Mouse (Mus musculus): Measurements from ENCODE around the gene Alkbh6. TPM values are rescaled to one million over a fixed set of nuclear protein-coding genes. Genes with fewer than 3 reads are reported as not detected.

Alkbh6 gene
- polyA plus RNA-seq, 1 experiment from 2014 or later = 57.4 TPM

- Histone ChIP-seq H3K4me3 (no peak overlapping the region), H3K4me2 (no peak overlapping the region), H3K4me1 (replicated peaks) (peaks cover 5% of the 10 kb centered on the region; the same call in 1 of the 2 replicates), H3K27ac (no peak overlapping the region), H3K27me3 (no peaks in the 10 kb centered on the region), H3K36me3 (no peaks in the 10 kb centered on the region), H3K9ac (no peak overlapping the region), H3K9me3 (replicated peaks) (no peaks in the 10 kb centered on the region)
- ATAC-seq (replicated peaks; ENCODE audit: insufficient number of reproducible peaks, insufficient read depth, low FRiP score, low read depth) = no peak
- 76% methylated on average over 16 of the region's 16 CpGs for WGBS
Observed at GRCm38 (mm10) chr7:30297266-30297665, 11.3 kb upstream of the Alkbh6 start.

- ATAC-seq (replicated peaks; ENCODE audit: insufficient number of reproducible peaks, insufficient read depth, low FRiP score, low read depth) = no peak
- H3K36me3 ChIP-seq = no peaks in the 10 kb centered on the region; the same call in 1 of the 2 replicates
- WGBS = 39% methylated on average over 3 of the region's 3 CpGs
- H3K4me2 ChIP-seq = no peak overlapping the region
- no peaks in the 10 kb centered on the region for H3K27me3 ChIP-seq
- H3K27ac ChIP-seq = no peak overlapping the region
- H3K4me3 ChIP-seq = no peak overlapping the region
- H3K9ac ChIP-seq = no peak overlapping the region
- H3K4me1 ChIP-seq (replicated peaks) = no peaks in the 10 kb centered on the region
- H3K9me3 ChIP-seq (replicated peaks) = no peaks in the 10 kb centered on the region
Observed at GRCm38 (mm10) chr7:30300914-30301313, 7.6 kb upstream of the Alkbh6 start.

- Histone ChIP-seq H3K4me1 (replicated peaks) (peaks cover 16% of the 10 kb centered on the region), H3K27me3 (no peaks in the 10 kb centered on the region), H3K4me2 (no peak overlapping the region), H3K36me3 (no peaks in the 10 kb centered on the region; the same call in 1 of the 2 replicates), H3K4me3 (no peak overlapping the region), H3K9me3 (replicated peaks) (no peaks in the 10 kb centered on the region), H3K9ac (no peak overlapping the region), H3K27ac (no peak overlapping the region)
- no peak for ATAC-seq (replicated peaks; ENCODE audit: insufficient number of reproducible peaks, insufficient read depth, low FRiP score, low read depth)
- WGBS = 89% methylated on average over 16 of the region's 16 CpGs
Observed at GRCm38 (mm10) chr7:30306083-30306779, 2.3 kb upstream of the Alkbh6 start.

- peak overlapping the region; percentile 19 for H3K27ac ChIP-seq
- no peak for ATAC-seq (replicated peaks; ENCODE audit: insufficient number of reproducible peaks, insufficient read depth, low FRiP score, low read depth)
- no peaks in the 10 kb centered on the region for H3K27me3 ChIP-seq
- H3K9ac ChIP-seq = peak overlapping the region; percentile 64
- H3K36me3 ChIP-seq = no peaks in the 10 kb centered on the region
- WGBS = 55% methylated on average over 15 of the region's 15 CpGs
- peak overlapping the region; percentile 89 for H3K4me2 ChIP-seq
- H3K9me3 ChIP-seq (replicated peaks) = no peaks in the 10 kb centered on the region
- peak overlapping the region; percentile 68 for H3K4me3 ChIP-seq
- H3K4me1 ChIP-seq (replicated peaks) = peaks cover 22% of the 10 kb centered on the region
Observed at GRCm38 (mm10) chr7:30309395-30310129, 1.0 kb downstream of the Alkbh6 start.

GRCm38 (mm10) chr7:30310136-30310535, 1.6 kb downstream of the Alkbh6 start:
- Histone ChIP-seq H3K36me3 (no peaks in the 10 kb centered on the region), H3K4me2 (no peak overlapping the region), H3K27ac (no peak overlapping the region), H3K9ac (no peak overlapping the region), H3K27me3 (no peaks in the 10 kb centered on the region), H3K4me3 (no peak overlapping the region), H3K9me3 (replicated peaks) (no peaks in the 10 kb centered on the region), H3K4me1 (replicated peaks) (peaks cover 25% of the 10 kb centered on the region)
- no peak for ATAC-seq (replicated peaks; ENCODE audit: insufficient number of reproducible peaks, insufficient read depth, low FRiP score, low read depth)
- 83% methylated on average over 12 of the region's 12 CpGs for WGBS

GRCm38 (mm10) chr7:30313666-30314320, 5.3 kb downstream of the Alkbh6 start:
- H3K4me3 ChIP-seq = no peak overlapping the region
- ATAC-seq (replicated peaks; ENCODE audit: insufficient number of reproducible peaks, insufficient read depth, low FRiP score, low read depth) = no peak
- no peak overlapping the region for H3K27ac ChIP-seq
- H3K27me3 ChIP-seq = no peaks in the 10 kb centered on the region
- H3K9me3 ChIP-seq (replicated peaks) = no peaks in the 10 kb centered on the region
- peaks cover 19% of the 10 kb centered on the region for H3K4me1 ChIP-seq (replicated peaks)
- H3K4me2 ChIP-seq = no peak overlapping the region
- no peak overlapping the region for H3K9ac ChIP-seq
- WGBS = 52% methylated on average over 27 of the region's 27 CpGs
- H3K36me3 ChIP-seq = no peaks in the 10 kb centered on the region

GRCm38 (mm10) chr7:30314721-30315155, 6.2 kb downstream of the Alkbh6 start, which contains the start of gene Syne4:
Gene Syne4, plus strand, starts transcription at chr7:30314807.
- H3K4me2 ChIP-seq = peak within 1 kb of the TSS; percentile 52
- ATAC-seq (replicated peaks; ENCODE audit: insufficient number of reproducible peaks, insufficient read depth, low FRiP score, low read depth) = no peak
- no peak within 1 kb of the TSS for H3K27ac ChIP-seq
- no peaks in the 10 kb centered on the region for H3K27me3 ChIP-seq
- no peaks in the 10 kb centered on the region for H3K9me3 ChIP-seq (replicated peaks)
- peak within 1 kb of the TSS; percentile 26; the same call in 1 of the 2 replicates for H3K9ac ChIP-seq
- 5% methylated on average over 9 of the region's 9 CpGs for WGBS
- no peaks in the 10 kb centered on the region for H3K36me3 ChIP-seq
- H3K4me1 ChIP-seq (replicated peaks) = peaks cover 11% of the 10 kb centered on the region
- H3K4me3 ChIP-seq = peak within 1 kb of the TSS; percentile 35

GRCm38 (mm10) chr7:30315559-30316529, 7.3 kb downstream of the Alkbh6 start:
- 67% methylated on average over 13 of the region's 13 CpGs for WGBS
- H3K4me1 ChIP-seq (replicated peaks) = peaks cover 15% of the 10 kb centered on the region
- no peaks in the 10 kb centered on the region for H3K36me3 ChIP-seq
- no peaks in the 10 kb centered on the region for H3K27me3 ChIP-seq
- H3K9me3 ChIP-seq (replicated peaks) = no peaks in the 10 kb centered on the region
- no peak overlapping the region for H3K9ac ChIP-seq
- no peak for ATAC-seq (replicated peaks; ENCODE audit: insufficient number of reproducible peaks, insufficient read depth, low FRiP score, low read depth)
- no peak overlapping the region; the same call in 1 of the 2 replicates for H3K4me2 ChIP-seq
- no peak overlapping the region for H3K4me3 ChIP-seq
- H3K27ac ChIP-seq = no peak overlapping the region

- H3K27ac ChIP-seq = no peak overlapping the region
Observed at GRCm38 (mm10) chr7:30318142-30318541, 9.6 kb downstream of the Alkbh6 start.

GRCm38 (mm10) chr7:30320946-30321345, 12.4 kb downstream of the Alkbh6 start:
- peak overlapping the region; percentile 86 for H3K4me2 ChIP-seq
- no peaks in the 10 kb centered on the region for H3K9me3 ChIP-seq (replicated peaks)
- H3K4me1 ChIP-seq (replicated peaks) = peaks cover 20% of the 10 kb centered on the region
- H3K4me3 ChIP-seq = peak overlapping the region; percentile 82
- 76% methylated on average over 2 of the region's 2 CpGs for WGBS
- H3K27me3 ChIP-seq = no peaks in the 10 kb centered on the region
- 0 out of 2 replicates have a peak overlapping the region, but pooled peaks have one; percentile 89 for H3K9ac ChIP-seq
- H3K27ac ChIP-seq = no peak overlapping the region
- no peak for ATAC-seq (replicated peaks; ENCODE audit: insufficient number of reproducible peaks, insufficient read depth, low FRiP score, low read depth)
- H3K36me3 ChIP-seq = no peaks in the 10 kb centered on the region

More at GRCm38 (mm10) chr7:30318142-30318541, 9.6 kb downstream of the Alkbh6 start:
- Histone ChIP-seq H3K9ac (no peak overlapping the region), H3K4me2 (no peak overlapping the region), H3K36me3 (no peaks in the 10 kb centered on the region), H3K9me3 (replicated peaks) (no peaks in the 10 kb centered on the region), H3K27me3 (no peaks in the 10 kb centered on the region), H3K4me3 (no peak overlapping the region), H3K4me1 (replicated peaks) (peaks cover 29% of the 10 kb centered on the region)
- ATAC-seq (replicated peaks; ENCODE audit: insufficient number of reproducible peaks, insufficient read depth, low FRiP score, low read depth) = no peak
- 91% methylated on average over 3 of the region's 3 CpGs for WGBS

Data from heart, embryonic 15.5 days (tissue).